Mouse (Mus musculus) frontal cortex, postnatal 14 days (tissue): ENCODE measurements around the gene Yif1b.

Experiments
- DNase-seq, 2 experiments: peaks; one replicate each; pipeline ENCODE4 v3.0.0; 2022; ENCODE audit warnings: low spot score in 2 of 2

Gene Yif1b

GRCm38 (mm10) chr7:29280801-29281200 lies 42.7 kb downstream of the Yif1b start:
- no peak for DNase-seq

GRCm38 (mm10) chr7:29281201-29282073 lies 43.3 kb downstream of the Yif1b start, which contains the start of gene Spint2:
Gene Spint2 (minus strand): TSS chr7:29281912.
- DNase-seq = no peak

- no peak for DNase-seq
Measured at GRCm38 (mm10) chr7:29282074-29282554, 44.0 kb downstream of the Yif1b start.

GRCm38 (mm10) chr7:29283876-29284275 lies 45.7 kb downstream of the Yif1b start:
- DNase-seq = no peak

DNA sequence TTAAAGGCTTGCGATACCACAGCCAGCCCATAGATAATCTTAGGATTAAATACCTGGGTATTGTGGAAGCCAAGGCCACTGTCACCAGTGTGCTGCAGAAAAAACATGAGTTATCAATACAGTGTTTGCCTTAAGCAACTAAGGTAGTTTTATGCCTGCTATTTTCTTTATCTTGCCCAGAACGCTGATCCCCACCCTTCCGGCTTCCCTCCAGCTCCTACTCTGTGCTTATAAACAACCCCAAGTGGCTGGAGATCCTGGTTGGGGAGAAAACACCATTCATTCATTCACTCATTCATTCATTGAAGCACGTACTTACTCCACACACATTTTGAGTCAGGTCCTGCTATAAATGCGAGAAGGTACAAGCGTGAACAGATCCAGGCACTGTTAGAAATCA lies 46.4 kb downstream of the Yif1b start:
- no peak for DNase-seq

DNA sequence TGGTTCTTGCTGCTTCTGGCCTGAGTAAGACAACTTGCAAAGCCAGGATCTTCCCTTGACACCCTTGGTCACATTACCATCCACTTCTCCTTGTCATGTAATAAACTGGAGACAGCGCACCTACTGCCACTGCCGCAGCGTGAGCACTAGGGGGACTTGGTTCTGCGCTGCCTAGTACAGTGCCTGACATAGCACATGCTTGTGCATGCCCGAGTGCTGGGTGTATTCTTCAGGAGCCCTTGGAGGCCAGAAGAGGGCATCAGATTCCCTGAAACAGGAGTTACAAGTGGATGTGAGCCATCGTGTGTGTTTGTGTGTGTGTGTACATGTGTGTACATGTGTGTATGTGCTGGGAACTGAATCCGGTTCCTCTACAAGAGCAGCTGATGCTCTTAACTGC lies 49.4 kb downstream of the Yif1b start:
- DNase-seq = no peak

DNA sequence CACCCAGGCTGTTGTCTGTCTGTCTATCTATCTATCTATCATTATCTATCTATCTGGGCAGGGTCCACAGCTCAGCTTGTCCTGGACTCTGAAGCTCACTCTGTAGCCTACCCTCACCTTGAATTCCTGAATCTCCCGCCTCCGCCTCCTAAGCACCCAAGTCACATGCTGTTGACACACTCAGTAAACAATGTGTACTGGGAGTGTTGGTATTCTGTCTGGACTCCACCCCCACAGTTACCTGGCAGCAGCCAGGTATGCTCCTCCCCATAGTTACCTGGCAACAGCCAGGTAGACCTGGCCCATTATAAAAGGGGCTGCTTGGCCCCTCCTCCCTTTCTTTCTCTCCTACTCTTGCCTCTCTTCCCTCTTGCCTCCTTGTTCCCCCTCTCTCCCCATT lies 50.0 kb downstream of the Yif1b start:
- DNase-seq = no peak

GRCm38 (mm10) chr7:29288942-29289638 lies 51.0 kb downstream of the Yif1b start, which contains the start of gene Ppp1r14a:
Gene Ppp1r14a (plus strand): TSS chr7:29289308.
- DNase-seq = no peak

- no peak for DNase-seq
Measured at GRCm38 (mm10) chr7:29289856-29290255, 51.7 kb downstream of the Yif1b start.

GRCm38 (mm10) chr7:29290691-29291485 lies 52.8 kb downstream of the Yif1b start:
- DNase-seq = no peak

- DNase-seq = no peak
Measured at GRCm38 (mm10) chr7:29291616-29292457, 53.7 kb downstream of the Yif1b start.

- DNase-seq = no peak
Measured at GRCm38 (mm10) chr7:29292458-29293098, 54.4 kb downstream of the Yif1b start.

GRCm38 (mm10) chr7:29293131-29294065 lies 55.3 kb downstream of the Yif1b start:
- no peak for DNase-seq

GRCm38 (mm10) chr7:29294111-29294761 lies 56.1 kb downstream of the Yif1b start:
- no peak for DNase-seq

GRCm38 (mm10) chr7:29295861-29296647 lies 57.9 kb downstream of the Yif1b start:
- DNase-seq = no peak

- DNase-seq = no peak
Measured at GRCm38 (mm10) chr7:29296998-29297397, 58.9 kb downstream of the Yif1b start.
